Mouse (Mus musculus) testis, postnatal 10 days (tissue): ENCODE results near the gene Ift57.

Source experiments
- DNase-seq: peaks from one replicate; pipeline ENCODE4 v3.0.0; 2021; ENCODE audit warnings: low spot score

The Ift57 gene

GRCm38 (mm10) chr16:49792446-49792878, 93.4 kb downstream of the Ift57 start:
- no peak for DNase-seq

- DNase-seq: no peak
Measured at GRCm38 (mm10) chr16:49793596-49793995, 94.6 kb downstream of the Ift57 start.

- no peak for DNase-seq
Measured at GRCm38 (mm10) chr16:49796271-49796670, 97.2 kb downstream of the Ift57 start.

GRCm38 (mm10) chr16:49796954-49797353, 97.9 kb downstream of the Ift57 start:
- DNase-seq: no peak

- DNase-seq: no peak
Measured at GRCm38 (mm10) chr16:49798790-49799189, 99.8 kb downstream of the Ift57 start.

- DNase-seq: no peak
Measured at GRCm38 (mm10) chr16:49799597-49800561, 100.8 kb downstream of the Ift57 start, which contains the start of gene Cd47. TSS of gene Cd47 (plus strand) at chr16:49800533.

- no peak for DNase-seq
Measured at GRCm38 (mm10) chr16:49800996-49801395, 102.0 kb downstream of the Ift57 start.

GRCm38 (mm10) chr16:49801399-49801798, 102.4 kb downstream of the Ift57 start:
- DNase-seq: no peak

GRCm38 (mm10) chr16:49802993-49803392, 104.0 kb downstream of the Ift57 start:
- no peak for DNase-seq

- no peak for DNase-seq
Measured at GRCm38 (mm10) chr16:49803932-49804461, 105.0 kb downstream of the Ift57 start.

- no peak for DNase-seq
Measured at GRCm38 (mm10) chr16:49806920-49807319, 107.9 kb downstream of the Ift57 start.

- DNase-seq: no peak
Measured at GRCm38 (mm10) chr16:49807419-49807841, 108.4 kb downstream of the Ift57 start.

GRCm38 (mm10) chr16:49807862-49808430, 108.9 kb downstream of the Ift57 start:
- no peak for DNase-seq

- DNase-seq: no peak
Measured at GRCm38 (mm10) chr16:49811897-49812296, 112.9 kb downstream of the Ift57 start.

GRCm38 (mm10) chr16:49812821-49813616, 114.0 kb downstream of the Ift57 start:
- DNase-seq: no peak

- DNase-seq: no peak
Measured at GRCm38 (mm10) chr16:49814419-49814818, 115.4 kb downstream of the Ift57 start.
